Mouse (Mus musculus) G1E (cell line): ENCODE measurements around the gene Cntn4.

Source experiments
- CTCF ChIP-seq: IDR thresholded peaks from 2 replicates; pipeline ENCODE4 v1.5.1; 2012; ENCODE audit warnings: low read depth, low read length, inconsistent platforms, mixed read lengths
- GATA2 ChIP-seq: IDR thresholded peaks from 2 replicates; pipeline ENCODE4 v1.6.1; 2012; ENCODE audit warnings: low read depth, low read length, inconsistent platforms, borderline replicate concordance
- POLR2AphosphoS5 ChIP-seq: IDR thresholded peaks from 2 replicates; pipeline ENCODE4 v1.6.1; 2012; ENCODE audit warnings: low read depth, low read length, inconsistent platforms; ENCODE audit not compliant: insufficient replicate concordance

DNA sequence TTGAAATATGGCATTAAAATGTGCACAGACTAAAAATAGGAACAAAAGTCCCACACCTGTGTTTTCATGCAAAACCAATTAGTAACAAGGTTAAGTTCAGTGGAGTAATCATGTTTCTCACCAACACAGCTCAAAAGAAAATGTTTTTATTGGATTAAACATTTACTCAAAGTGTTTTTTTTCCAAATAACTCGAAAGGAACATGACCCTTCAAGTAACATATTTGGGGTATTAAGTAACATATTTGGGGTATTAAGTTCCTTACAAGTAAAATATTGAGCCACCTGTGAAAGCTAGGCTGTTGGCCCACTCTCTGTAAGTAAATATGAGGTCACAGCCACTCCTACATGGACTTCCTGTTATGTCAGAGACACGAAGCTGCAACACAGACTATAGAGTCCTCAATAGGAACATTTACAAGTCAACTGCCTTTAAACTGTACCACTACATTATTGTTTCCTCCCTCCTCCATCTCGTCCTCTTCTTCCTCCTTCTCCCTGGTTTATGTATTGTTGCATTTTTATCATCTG is 1028.1 kb downstream of the Cntn4 start:
- TF ChIP-seq CTCF (no peak), GATA2 (no peak), POLR2AphosphoS5 (no peak)
